Mouse (Mus musculus) neural tube, embryonic 12.5 days (tissue): Measurements from ENCODE around the gene Cacna1d. TPM values are rescaled to one million over a fixed set of nuclear protein-coding genes. Genes with fewer than 3 reads are reported as not detected.

Source experiments
- ATAC-seq: fragments of 200-750 bp; cut with Nextera tagmentation; 2 replicates; pipeline ENCODE4 v1.8.0; 2017; ENCODE audit warnings: low read depth, mild to moderate bottlenecking, moderate TSS enrichment, moderate library complexity; ENCODE audit not compliant: low FRiP score
- H3K27ac ChIP-seq: fragments of 300-500 bp; sonication (generic); 2 replicates; pipeline ENCODE4 v1.5.1; 2016
- H3K27me3 ChIP-seq: fragments of 300-500 bp; sonication (generic); replicated peaks from 2 replicates; pipeline ENCODE4 v1.6.1; 2016; ENCODE audit warnings: mild to moderate bottlenecking
- H3K36me3 ChIP-seq: fragments of 300-500 bp; sonication (generic); 2 replicates; pipeline ENCODE4 v1.6.1; 2016; ENCODE audit warnings: mild to moderate bottlenecking
- H3K4me1 ChIP-seq: fragments of 300-500 bp; sonication (generic); 2 replicates; pipeline ENCODE4 v1.6.1; 2016
- H3K4me2 ChIP-seq: fragments of 300-500 bp; sonication (generic); replicated peaks from 2 replicates; pipeline ENCODE4 v1.6.1; 2016; ENCODE audit warnings: mild to moderate bottlenecking
- H3K4me3 ChIP-seq: fragments of 300-500 bp; sonication (generic); 2 replicates; pipeline ENCODE4 v1.5.1; 2016
- H3K9ac ChIP-seq: fragments of 300-500 bp; sonication (generic); 2 replicates; pipeline ENCODE4 v1.6.1; 2016; ENCODE audit warnings: mild to moderate bottlenecking
- H3K9me3 ChIP-seq: fragments of 300-500 bp; sonication (generic); 2 replicates; pipeline ENCODE4 v1.6.1; 2016; ENCODE audit warnings: mild to moderate bottlenecking
- WGBS: fragments of 180-500 bp; shearing (Covaris S2); methylation state at CpG from one replicate; pipeline ENCODE4 v1.1.7; 2016; 5-methylcytosine and 5-hydroxymethylcytosine counted together
- polyA plus RNA-seq: library from polyadenylated mRNA; unstranded; fragments of >200 nt; fragmentation: Nextera tagmentation; extraction: Ambion mirVana; gene quantifications from 2 replicates; pipeline ENCODE4 v1.2.1, GENCODE M21; 2016

The Cacna1d gene
- polyA plus RNA-seq, 1 experiment from 2014 or later, result 3.0 TPM

DNA sequence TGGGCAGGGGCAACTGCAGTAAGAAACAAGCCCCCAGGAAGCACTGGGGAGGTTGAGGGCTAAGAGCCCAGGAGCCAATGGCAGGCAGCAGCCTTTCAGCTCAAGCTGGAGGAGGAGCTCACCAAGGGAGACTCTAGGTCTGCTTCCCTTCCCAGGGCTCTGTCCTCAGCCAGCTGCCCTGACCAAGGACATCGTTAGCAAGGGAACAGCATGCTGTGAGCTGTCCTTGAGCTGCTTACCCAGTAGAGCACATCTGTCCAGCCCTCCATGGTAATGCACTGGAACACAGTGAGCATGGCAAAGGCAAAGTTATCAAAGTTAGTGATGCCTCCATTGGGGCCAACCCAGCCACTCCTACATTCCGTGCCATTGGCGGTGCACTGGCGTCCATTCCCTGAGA is 312.9 kb downstream of the Cacna1d start:
- Histone ChIP-seq H3K36me3 (no peaks in the 10 kb centered on the region), H3K27ac (no peak overlapping the region), H3K27me3 (no peaks in the 10 kb centered on the region), H3K4me2 (no peak overlapping the region), H3K4me1 (peaks cover 3% of the 10 kb centered on the region; the same call in 1 of the 2 replicates), H3K9me3 (no peaks in the 10 kb centered on the region), H3K4me3 (no peak overlapping the region), H3K9ac (no peak overlapping the region)
- 85% methylated on average over 4 of the region's 4 CpGs for WGBS
- ATAC-seq, result no peak

DNA sequence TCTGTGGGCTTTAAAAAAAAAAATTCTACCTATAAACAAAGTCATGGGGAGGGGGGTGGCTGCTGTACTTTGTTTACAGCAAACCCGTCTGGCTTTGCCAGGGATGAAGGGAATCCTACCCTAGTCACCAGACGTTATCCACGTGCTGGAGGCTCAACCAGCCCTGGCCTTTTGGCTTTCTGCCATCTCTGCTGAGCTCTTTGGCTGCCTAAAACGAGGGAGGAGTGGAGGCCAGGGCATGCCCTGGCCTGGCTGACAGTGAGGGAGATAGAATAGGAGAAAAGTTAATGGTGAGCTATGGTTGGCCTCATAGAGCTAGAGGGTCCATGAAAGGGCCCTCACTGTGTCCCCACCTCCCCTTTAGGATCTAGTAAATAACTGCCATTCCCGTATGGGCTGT is 313.4 kb downstream of the Cacna1d start:
- Histone ChIP-seq H3K4me3 (no peak overlapping the region), H3K9ac (no peak overlapping the region), H3K27ac (no peak overlapping the region), H3K36me3 (no peaks in the 10 kb centered on the region), H3K27me3 (no peaks in the 10 kb centered on the region), H3K4me2 (no peak overlapping the region), H3K9me3 (no peaks in the 10 kb centered on the region), H3K4me1 (peaks cover 3% of the 10 kb centered on the region; the same call in 1 of the 2 replicates)
- no peak for ATAC-seq
- 60% methylated on average over 5 of the region's 5 CpGs for WGBS

DNA sequence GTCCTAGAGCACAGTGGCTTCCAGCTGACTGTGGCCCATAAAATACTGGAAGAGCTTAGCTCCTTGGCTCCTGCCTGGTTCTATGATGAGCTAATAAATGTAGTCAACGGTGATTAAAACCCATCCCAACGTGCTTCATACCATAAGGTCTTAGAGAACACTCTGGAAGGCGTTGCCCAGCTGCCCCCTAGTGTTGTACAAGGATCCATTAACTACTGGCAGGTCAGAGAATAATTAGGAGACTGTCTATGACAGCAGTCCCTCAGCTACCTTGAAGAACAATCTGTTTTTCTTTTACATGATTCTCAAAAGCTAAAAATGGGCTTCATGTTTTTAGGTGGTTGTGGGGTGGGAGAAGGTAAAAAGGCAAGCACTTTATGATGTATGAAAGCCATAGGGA is 315.9 kb downstream of the Cacna1d start:
- Histone ChIP-seq H3K9me3 (no peaks in the 10 kb centered on the region), H3K4me1 (no peaks in the 10 kb centered on the region), H3K27me3 (no peaks in the 10 kb centered on the region), H3K36me3 (no peaks in the 10 kb centered on the region), H3K4me3 (no peak overlapping the region), H3K9ac (no peak overlapping the region), H3K4me2 (no peak overlapping the region), H3K27ac (no peak overlapping the region)
- ATAC-seq, result no peak
- 64% methylated on average over 3 of the region's 3 CpGs for WGBS

DNA sequence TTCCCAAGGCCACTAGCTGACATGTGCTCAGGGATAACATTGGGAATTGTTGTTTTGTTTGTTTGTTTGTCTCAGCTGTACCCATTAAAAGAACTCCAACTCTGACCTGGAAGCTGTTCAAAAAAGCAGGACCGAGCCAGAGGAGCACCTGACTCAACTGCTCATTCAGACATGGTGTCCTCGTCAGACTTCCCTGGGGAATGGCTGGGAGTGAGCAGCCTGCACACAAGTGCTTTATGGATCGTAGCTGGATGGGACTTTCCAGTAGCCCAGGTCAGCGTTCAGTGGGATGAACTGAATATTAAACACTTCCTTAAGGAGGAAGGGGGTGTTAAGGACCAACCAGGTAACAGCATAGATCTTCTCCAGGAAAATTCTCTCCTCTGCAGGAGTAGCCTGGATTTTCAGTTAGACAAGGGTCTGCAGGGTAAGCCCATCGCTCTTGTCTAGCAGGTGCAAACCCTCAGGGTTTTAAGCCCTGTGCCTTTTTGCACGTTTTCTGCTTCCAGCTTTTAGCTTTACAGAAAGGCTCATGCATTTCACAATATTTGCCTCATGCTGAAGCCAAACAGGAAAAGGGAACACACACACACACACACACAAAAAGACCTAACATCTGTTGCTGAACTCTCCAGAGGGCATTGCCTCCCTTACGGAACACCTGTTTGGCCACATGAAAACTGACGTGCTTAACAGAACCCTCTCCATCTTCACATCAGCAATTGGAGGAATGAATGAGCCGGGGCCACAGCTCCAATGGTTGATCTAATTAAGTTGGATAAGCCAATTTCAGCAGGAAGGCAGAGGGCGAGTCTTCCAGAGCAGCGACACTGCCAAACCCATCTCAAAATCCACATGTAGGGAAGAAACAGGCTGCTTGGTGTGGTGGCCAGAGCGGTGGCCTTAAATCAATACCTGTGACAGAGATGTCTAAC is 318.2 kb downstream of the Cacna1d start:
- WGBS, result 83% methylated on average over 12 of the region's 12 CpGs
- Histone ChIP-seq H3K4me2 (no peak overlapping the region), H3K4me1 (no peaks in the 10 kb centered on the region), H3K27ac (no peak overlapping the region), H3K36me3 (no peaks in the 10 kb centered on the region), H3K9me3 (no peaks in the 10 kb centered on the region), H3K9ac (no peak overlapping the region), H3K4me3 (no peak overlapping the region), H3K27me3 (no peaks in the 10 kb centered on the region)
- no peak for ATAC-seq

DNA sequence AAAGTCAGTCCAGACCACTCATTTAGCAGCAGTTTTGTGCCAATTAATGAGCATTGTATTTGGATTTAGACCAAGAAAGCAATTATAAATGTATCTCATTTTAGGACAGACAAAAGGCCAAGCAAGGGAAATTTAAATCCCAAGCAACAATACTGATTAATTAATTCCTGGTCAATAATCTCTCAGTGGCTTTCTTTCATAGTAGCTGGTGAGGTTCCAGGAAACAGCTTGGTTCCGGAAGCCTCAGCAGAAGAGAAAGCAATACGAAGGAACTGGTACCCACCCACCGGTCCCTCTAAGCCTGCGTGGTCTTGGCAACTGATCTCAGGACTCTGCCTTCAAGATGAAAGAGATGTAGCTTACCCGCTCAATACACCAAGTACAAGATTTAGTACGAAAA is 319.7 kb downstream of the Cacna1d start:
- Histone ChIP-seq H3K27ac (no peak overlapping the region), H3K4me2 (no peak overlapping the region), H3K27me3 (no peaks in the 10 kb centered on the region), H3K4me1 (no peaks in the 10 kb centered on the region), H3K9me3 (no peaks in the 10 kb centered on the region), H3K4me3 (no peak overlapping the region), H3K9ac (no peak overlapping the region), H3K36me3 (no peaks in the 10 kb centered on the region)
- WGBS, result 94% methylated on average over 6 of the region's 6 CpGs
- no peak for ATAC-seq

DNA sequence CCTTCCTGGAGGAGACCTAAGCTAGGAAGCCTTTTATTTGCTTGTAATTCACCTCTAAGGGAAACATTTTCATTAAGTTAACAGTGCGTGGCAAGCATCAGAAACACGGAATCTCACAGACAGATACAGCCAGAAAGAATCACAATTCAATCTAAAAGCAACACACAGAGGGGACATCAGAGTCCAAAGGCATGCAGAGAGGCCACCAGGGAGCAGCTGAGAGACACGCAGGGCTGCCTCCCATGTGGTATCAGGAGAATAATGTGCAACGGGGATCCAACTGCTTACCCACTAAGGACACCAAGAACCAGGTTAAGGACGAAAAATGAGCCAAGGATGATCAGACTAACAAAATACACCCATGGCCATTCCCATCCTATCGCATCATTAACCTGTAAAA is 320.2 kb downstream of the Cacna1d start:
- H3K27me3 ChIP-seq, result no peaks in the 10 kb centered on the region
- no peaks in the 10 kb centered on the region for H3K9me3 ChIP-seq
- no peaks in the 10 kb centered on the region for H3K36me3 ChIP-seq
- no peak overlapping the region for H3K4me3 ChIP-seq
- no peak overlapping the region for H3K4me2 ChIP-seq
- WGBS, result 57% methylated on average over 6 of the region's 6 CpGs
- H3K4me1 ChIP-seq, result no peaks in the 10 kb centered on the region
- ATAC-seq, result no peak
- no peak overlapping the region for H3K27ac ChIP-seq
- H3K9ac ChIP-seq, result no peak overlapping the region

DNA sequence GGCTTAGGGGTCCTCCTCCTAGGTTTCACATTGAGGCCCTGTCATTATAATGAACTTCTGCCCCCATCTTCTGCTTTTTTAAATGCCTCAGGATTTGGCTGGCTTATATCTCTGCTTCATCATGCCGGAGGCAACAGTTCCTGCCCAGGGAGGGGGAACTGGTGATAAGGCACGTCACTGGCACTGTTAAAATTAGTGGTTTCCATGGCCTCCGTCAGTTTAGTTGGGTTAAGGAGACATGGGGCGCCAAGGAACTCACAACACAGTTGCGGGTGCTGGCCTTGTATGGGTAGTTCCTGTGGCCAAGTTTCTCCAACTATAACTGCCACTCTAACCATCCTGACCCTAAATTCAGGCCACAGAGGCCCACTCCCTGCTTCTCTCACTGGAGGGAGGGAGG is 321.8 kb downstream of the Cacna1d start:
- Histone ChIP-seq H3K9me3 (no peaks in the 10 kb centered on the region), H3K27ac (no peak overlapping the region)
- 89% methylated on average over 5 of the region's 5 CpGs for WGBS

DNA sequence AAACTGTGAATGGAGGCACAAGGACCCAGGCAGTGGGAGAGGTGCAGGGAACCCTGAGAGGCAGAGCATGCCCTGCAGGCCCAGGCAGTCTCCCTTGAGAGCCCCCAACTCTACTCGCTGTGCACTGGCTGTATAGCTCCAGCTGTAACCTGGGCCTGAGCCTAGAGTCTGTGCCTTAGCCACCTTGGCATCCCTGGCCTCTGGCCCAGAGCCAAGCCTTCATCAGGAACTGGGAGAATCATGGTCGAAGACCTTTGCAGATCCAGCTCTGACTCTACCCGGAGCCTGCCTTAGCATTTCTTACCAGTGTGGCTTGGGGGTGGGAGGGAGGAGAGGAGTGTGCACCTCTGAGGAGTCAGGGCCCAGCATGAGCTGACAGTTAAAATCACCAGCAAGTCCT is 322.4 kb downstream of the Cacna1d start:
- WGBS, result 74% methylated on average over 3 of the region's 3 CpGs
- Histone ChIP-seq H3K36me3 (no peaks in the 10 kb centered on the region), H3K9ac (no peak overlapping the region), H3K4me3 (no peak overlapping the region), H3K9me3 (no peaks in the 10 kb centered on the region), H3K4me2 (no peak overlapping the region), H3K27ac (no peak overlapping the region), H3K27me3 (no peaks in the 10 kb centered on the region), H3K4me1 (0 out of 2 replicates have a peak, but pooled peaks cover 2% of the 10 kb centered on the region)
- ATAC-seq, result no peak

More for the DNA sequence above, 321.8 kb downstream of the Cacna1d start:
- Histone ChIP-seq H3K4me3 (no peak overlapping the region), H3K4me1 (no peaks in the 10 kb centered on the region), H3K9ac (no peak overlapping the region), H3K4me2 (no peak overlapping the region), H3K27me3 (no peaks in the 10 kb centered on the region), H3K36me3 (no peaks in the 10 kb centered on the region)
- ATAC-seq, result no peak

DNA sequence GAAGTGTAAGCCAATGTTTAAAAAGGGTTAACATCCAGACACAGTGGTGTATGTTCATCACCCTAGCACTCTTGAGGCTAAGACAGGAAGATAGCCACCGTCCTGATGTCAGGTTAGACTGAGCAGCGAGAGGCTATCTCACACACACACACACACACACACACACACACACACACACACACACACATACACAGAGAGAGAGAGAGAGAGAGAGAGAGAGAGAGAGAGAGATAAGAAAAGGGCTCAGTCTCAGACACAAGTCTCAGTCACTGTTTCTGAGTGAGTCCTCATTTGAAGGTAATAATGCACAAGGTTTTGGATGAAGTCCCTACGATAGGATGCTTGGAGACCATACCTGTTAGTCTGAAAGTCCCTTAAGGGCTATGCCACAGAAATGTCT is 322.9 kb downstream of the Cacna1d start:
- no peak overlapping the region for H3K9ac ChIP-seq
- no peak for ATAC-seq
- H3K27ac ChIP-seq, result no peak overlapping the region
- H3K4me1 ChIP-seq, result 0 out of 2 replicates have a peak, but pooled peaks cover 2% of the 10 kb centered on the region
- WGBS, result 92% methylated on average over 3 of the region's 3 CpGs
- no peaks in the 10 kb centered on the region for H3K27me3 ChIP-seq
- no peaks in the 10 kb centered on the region for H3K9me3 ChIP-seq
- no peaks in the 10 kb centered on the region for H3K36me3 ChIP-seq
- no peak overlapping the region for H3K4me2 ChIP-seq
- no peak overlapping the region for H3K4me3 ChIP-seq

DNA sequence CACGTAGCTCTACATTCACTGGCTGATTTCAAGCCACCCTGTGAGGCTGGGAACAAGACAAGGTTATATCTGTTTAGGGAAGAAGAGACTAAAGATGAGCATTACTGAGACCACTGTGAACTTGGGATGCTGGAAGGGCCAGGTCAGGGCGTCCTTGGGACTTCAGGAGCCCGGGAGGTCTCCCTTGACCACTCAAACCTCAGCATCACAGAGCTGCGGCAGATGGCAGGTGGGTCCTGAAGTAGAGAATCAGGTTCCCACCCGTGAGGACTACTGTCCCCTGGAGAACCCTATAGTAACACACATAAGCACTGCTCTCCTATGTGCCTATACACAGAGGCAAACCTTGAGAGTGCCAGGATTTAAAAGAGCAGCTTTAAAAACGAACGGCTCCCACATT is 323.6 kb downstream of the Cacna1d start:
- Histone ChIP-seq H3K36me3 (no peaks in the 10 kb centered on the region), H3K4me1 (0 out of 2 replicates have a peak, but pooled peaks cover 2% of the 10 kb centered on the region), H3K27me3 (no peaks in the 10 kb centered on the region), H3K9ac (no peak overlapping the region), H3K27ac (no peak overlapping the region), H3K4me3 (no peak overlapping the region), H3K9me3 (no peaks in the 10 kb centered on the region), H3K4me2 (no peak overlapping the region)
- 88% methylated on average over 7 of the region's 7 CpGs for WGBS
- ATAC-seq, result no peak

DNA sequence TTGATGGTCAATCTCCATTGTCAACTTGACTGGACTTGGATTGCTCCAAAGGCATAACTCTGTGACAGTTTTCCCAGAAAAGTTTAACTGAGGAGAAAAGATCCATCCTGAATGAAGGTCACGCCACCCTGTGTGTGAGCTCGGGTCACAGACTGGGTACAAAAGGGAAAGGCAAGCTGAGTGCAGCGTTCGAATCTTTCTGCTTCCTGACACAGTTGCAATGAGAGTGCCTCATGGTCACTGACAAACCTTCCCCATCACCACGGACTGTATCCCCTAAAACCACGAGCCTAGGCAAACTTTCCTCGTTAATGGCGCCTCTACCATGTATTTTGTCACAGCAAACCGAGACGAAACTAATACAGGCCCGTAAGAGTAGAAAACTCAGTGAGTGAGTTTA is 325.2 kb downstream of the Cacna1d start:
- no peaks in the 10 kb centered on the region for H3K27me3 ChIP-seq
- no peak overlapping the region for H3K27ac ChIP-seq
- 91% methylated on average over 11 of the region's 11 CpGs for WGBS
- no peak overlapping the region for H3K4me3 ChIP-seq
- 0 out of 2 replicates have a peak, but pooled peaks cover 2% of the 10 kb centered on the region for H3K4me1 ChIP-seq
- H3K4me2 ChIP-seq, result no peak overlapping the region
- no peaks in the 10 kb centered on the region for H3K9me3 ChIP-seq
- no peak overlapping the region for H3K9ac ChIP-seq
- no peaks in the 10 kb centered on the region for H3K36me3 ChIP-seq
- no peak for ATAC-seq

DNA sequence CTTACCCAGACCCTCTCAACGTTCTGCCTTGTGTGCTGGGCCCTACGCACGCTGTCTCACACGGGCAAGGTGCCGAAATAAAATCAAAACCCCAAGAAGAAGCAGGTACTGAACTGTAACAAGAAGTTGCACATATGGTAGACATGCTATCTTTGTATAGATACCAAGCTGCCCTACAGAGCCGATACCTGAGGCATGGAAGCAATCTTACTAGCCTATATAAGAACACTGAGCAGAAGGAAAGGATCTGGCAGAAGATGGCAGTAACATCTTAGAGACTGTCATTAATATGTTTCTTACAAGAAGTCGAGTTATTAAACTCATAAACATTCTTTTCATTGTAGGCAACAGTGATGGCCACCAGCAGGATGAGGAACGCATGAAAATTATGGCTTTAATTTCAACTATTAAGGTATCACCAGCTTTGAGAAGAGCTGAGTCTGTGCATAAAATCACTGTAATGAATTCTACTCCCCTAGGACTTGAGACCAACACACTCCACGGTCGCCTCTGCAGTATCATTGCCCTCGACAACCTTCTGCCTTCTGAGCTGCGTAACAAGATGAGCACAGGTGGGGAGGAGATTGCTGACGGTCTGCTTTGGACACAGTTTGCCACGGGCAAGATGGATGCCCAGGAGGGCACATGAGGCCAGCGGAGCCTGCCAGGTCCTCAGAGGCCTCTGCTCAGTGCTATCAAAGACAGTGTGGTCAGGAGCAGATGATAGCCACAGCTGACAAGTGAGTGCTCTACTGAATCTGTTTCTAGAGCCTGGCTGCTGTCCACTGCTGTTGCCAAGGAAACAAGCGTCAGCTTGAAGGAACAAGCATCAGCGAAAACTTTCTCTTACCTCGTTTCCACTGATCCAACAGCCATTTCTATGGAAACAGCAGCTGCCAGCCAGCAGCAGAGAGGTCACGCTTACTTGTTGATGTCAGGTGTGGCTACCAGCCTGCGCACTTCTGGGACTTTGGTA is 327.2 kb downstream of the Cacna1d start:
- H3K9me3 ChIP-seq, result no peaks in the 10 kb centered on the region
- no peak overlapping the region for H3K4me3 ChIP-seq
- H3K36me3 ChIP-seq, result no peaks in the 10 kb centered on the region
- H3K4me2 ChIP-seq, result no peak overlapping the region
- WGBS, result 80% methylated on average over 20 of the region's 20 CpGs
- no peak for ATAC-seq
- H3K27ac ChIP-seq, result no peak overlapping the region
- H3K9ac ChIP-seq, result no peak overlapping the region
- H3K27me3 ChIP-seq, result no peaks in the 10 kb centered on the region
- 0 out of 2 replicates have a peak, but pooled peaks cover 2% of the 10 kb centered on the region for H3K4me1 ChIP-seq
